8 mouse cellular contexts compared by ENCODE assay signal in the genomic region with DNA sequence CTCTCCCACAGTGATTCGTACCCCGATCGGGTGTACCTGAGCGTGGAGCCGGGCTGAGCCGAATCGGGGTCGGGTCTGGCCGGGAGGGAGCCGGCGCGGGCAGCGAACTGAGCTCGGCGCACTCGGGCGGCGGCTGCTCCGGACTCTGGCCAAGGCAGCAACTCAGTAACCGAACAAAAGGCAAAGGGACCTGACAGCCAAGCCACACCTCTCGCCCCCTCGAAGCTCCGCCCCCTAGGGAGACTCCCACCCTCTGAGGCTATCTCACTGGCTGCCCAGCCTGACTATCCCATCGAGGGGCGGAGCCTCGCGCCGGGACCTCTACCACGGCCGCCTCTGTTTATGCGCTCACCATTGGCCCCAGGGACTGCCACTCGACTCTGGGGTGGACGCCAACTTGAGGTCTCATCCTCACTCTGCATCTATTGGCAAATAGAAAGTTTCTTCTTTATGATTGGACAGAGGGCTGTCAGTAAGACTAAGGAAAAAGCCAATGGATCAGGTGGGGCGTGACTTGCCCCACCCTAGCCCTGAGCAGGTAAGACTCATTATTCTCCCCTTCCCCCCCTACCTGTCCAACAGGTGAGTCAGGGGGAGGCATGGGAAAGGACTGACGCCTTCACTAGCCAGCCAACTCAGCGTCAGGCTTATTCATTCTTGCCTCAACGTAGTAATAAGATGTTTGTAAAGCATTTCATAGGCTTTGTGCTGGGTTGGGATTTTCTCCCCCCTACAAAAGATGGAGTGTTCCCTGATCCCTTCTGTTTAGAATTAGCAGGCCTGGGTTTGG. TPM values are rescaled to one million over a fixed set of nuclear protein-coding genes. Genes with fewer than 3 reads are reported as not detected.
DNase-seq lines count a peak whose midpoint lies in the region; ATAC-seq lines count a peak whose summit lies in the region.

A gene (minus strand): TSS at position 164 of the 790 bp plus-strand sequence.

- ATAC-seq in hindbrain, embryonic 11.5 days (ENCODE audit: low FRiP score): peak; percentile 97

- no peaks in the 10 kb centered on the region; the same call in 1 of the 2 replicates for H3K4me1 ChIP-seq in hindbrain, embryonic 11.5 days (replicated peaks; ENCODE audit: control insufficient read depth, insufficient read depth, low read length)

- peak within 1 kb of the TSS; percentile 53 for H3K4me3 ChIP-seq in hindbrain, embryonic 11.5 days (ENCODE audit: low read depth, low read length)

- H3K27ac ChIP-seq in hindbrain, embryonic 11.5 days (ENCODE audit: low read depth, low read length): peak within 1 kb of the TSS; percentile 17; the same call in 1 of the 2 replicates

- H3K36me3 ChIP-seq in hindbrain, embryonic 11.5 days (ENCODE audit: control insufficient read depth, insufficient read depth, low read length): no peaks in the 10 kb centered on the region

- peak within 1 kb of the TSS; percentile 74 for H3K9ac ChIP-seq in hindbrain, embryonic 11.5 days (ENCODE audit: low read depth, low read length)

- WGBS in hindbrain, embryonic 11.5 days: 1% methylated on average over 35 of the region's 37 CpGs

- H3K27me3 ChIP-seq in hindbrain, embryonic 11.5 days (ENCODE audit: control insufficient read depth, insufficient read depth, low read length): peaks cover 16% of the 10 kb centered on the region

- peak within 1 kb of the TSS; percentile 39 for H3K4me2 ChIP-seq in hindbrain, embryonic 11.5 days (replicated peaks; ENCODE audit: low read depth, low read length)

- H3K9me3 ChIP-seq in hindbrain, embryonic 11.5 days (ENCODE audit: control insufficient read depth, low read length): no peaks in the 10 kb centered on the region

- peak; percentile 100 for DNase-seq in Muller cell, postnatal 12 days (ENCODE audit: inconsistent ontology term)
- peak; percentile 100 for DNase-seq in cerebellum, adult 9-11 months
- peak; percentile 99 for DNase-seq in frontal cortex, adult 2 months (ENCODE audit: extremely low spot score in 1 of 2, low spot score in 1 of 2)
- DNase-seq in hindbrain, embryonic 11.5 days (ENCODE audit: low spot score): peak; percentile 98
- DNase-seq in layer of hippocampus, postnatal 10 days (ENCODE audit: low spot score in 2 of 2): peak; percentile 100
- peak; percentile 100 for DNase-seq in lung, postnatal 10 days
- DNase-seq in ovary, postnatal 36 days (ENCODE audit: low spot score): peak; percentile 100
- DNase-seq in thymus, postnatal 25 days: peak; percentile 97

RNA-seq across cellular contexts. Expression of the gene that starts here (rescaled TPM):
- polyA plus RNA-seq in frontal cortex, adult 2 months (2012; rRNA removed): 71.3 and 71.5 TPM in 2 replicates
- polyA plus RNA-seq in hindbrain, embryonic 11.5 days (2014; fragmentation: Nextera tagmentation; extraction: Ambion mirVana): 26.7 and 30.7 TPM in 2 replicates
- 10 to 100 TPM; 46.2 to 51.1 TPM for total RNA-seq in layer of hippocampus, postnatal 10 days (2021)

Comparison
In these comparisons a context has a peak if more than half of its experiments do, and no peak if none do; other contexts are left out.
1. Peak in every context shown above with its lines: DNase-seq, ATAC-seq, H3K4me3 ChIP-seq and H3K27ac ChIP-seq.